Mouse (Mus musculus) heart, adult 2 months (tissue): ENCODE measurements around the gene Defb28.

Source experiments
- CTCF ChIP-seq: fragments of 200-600 bp; IDR thresholded peaks from 2 replicates; pipeline ENCODE4 v1.8.1; 2022; ENCODE audit warnings: antibody characterized with exemption, mild to moderate bottlenecking, moderate library complexity
- EP300 ChIP-seq: fragments of 200-500 bp; IDR thresholded peaks from 2 replicates; pipeline ENCODE4 v1.6.1; 2011; ENCODE audit warnings: low read depth, low read length, control low read depth; ENCODE audit not compliant: insufficient read depth
- POLR2A ChIP-seq: fragments of 200-500 bp; IDR thresholded peaks from 2 replicates; pipeline ENCODE4 v1.6.1; 2011; ENCODE audit warnings: mild to moderate bottlenecking, low read depth, low read length, control low read depth; ENCODE audit not compliant: insufficient read depth

GRCm38 (mm10) chr2:152516084-152516483, 2.0 kb upstream of the Defb28 start:
- TF ChIP-seq CTCF (no peak), POLR2A (no peak), EP300 (no peak)
